Mouse (Mus musculus) retina, adult 2 months (tissue): ENCODE data around the gene Gm10563.

Experiments
- DNase-seq: peaks from one replicate; pipeline ENCODE4 v3.0.0-alpha.2; 2012; ENCODE audit warnings: low read depth, low spot score

Gm10563 gene

GRCm38 (mm10) chr4:155653086-155653450 is 7.9 kb upstream of the Gm10563 start, which contains the start of gene Mmp23:
Gene Mmp23, minus strand, starts transcription at chr4:155653384.
- no peak for DNase-seq

- no peak for DNase-seq
These were observed 7.3 kb upstream of the Gm10563 start for GRCm38 (mm10) chr4:155652283-155653085.

- DNase-seq: no peak
These were observed 6.5 kb upstream of the Gm10563 start for GRCm38 (mm10) chr4:155651553-155652269.

- no peak for DNase-seq
These were observed 4.1 kb upstream of the Gm10563 start for GRCm38 (mm10) chr4:155649355-155649754.

- no peak for DNase-seq
These were observed 513 bp upstream of the Gm10563 start for GRCm38 (mm10) chr4:155645721-155646120.

DNA sequence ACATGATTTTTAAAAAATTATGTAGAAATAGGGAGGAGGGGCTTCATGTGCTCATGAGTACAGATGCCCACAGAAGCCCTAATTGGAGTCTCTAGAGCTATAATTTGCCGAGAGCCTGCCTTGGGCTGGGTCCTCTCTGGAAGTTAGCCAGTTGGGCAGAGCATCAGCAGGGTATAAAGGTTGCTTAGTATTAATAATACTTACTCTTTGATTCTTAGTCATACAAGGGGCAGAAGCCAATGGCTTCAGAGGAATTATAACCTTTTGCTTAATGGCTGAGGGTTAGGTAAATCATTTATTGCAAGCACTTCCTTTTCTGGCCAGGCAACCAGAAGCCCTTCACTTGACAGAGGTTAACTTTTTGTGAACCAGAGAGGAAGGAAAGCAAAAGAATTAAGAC is 1.7 kb downstream of the Gm10563 start:
- no peak for DNase-seq

DNA sequence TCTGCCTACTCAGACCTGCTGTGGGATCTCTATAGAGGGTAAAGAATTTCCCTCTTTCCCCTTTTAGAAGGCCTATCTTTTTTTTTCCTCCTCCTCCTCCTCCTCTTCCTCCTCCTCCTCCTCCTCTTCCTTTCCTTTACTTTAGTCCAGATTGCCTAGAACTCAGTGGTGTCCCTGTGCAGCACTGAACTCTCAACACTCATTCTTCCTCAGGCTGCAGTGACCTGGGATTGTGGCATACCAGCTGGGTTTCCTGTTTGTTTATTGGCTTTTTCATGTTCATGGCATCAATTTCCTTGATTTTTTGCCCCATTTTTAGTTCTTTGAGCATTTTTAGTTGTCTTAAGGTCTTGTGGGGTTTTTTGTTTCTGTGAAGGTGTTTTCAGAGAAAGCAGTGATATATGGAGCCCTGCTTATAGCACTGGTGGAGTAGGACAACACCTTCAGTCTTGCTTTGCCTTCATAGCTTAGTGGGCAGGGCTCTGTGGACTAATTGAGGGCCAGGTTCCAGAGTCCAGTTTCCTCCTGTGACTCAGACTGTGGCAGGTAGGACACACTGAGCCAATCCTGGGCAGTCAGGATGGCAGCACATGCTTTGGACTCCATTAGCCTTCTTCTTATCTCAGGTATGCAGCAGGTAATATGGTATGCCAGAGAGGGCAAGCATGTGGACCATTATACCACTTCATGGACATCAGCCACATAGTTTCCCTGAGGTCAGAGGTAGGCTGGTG is 9.3 kb downstream of the Gm10563 start:
- no peak for DNase-seq

DNA sequence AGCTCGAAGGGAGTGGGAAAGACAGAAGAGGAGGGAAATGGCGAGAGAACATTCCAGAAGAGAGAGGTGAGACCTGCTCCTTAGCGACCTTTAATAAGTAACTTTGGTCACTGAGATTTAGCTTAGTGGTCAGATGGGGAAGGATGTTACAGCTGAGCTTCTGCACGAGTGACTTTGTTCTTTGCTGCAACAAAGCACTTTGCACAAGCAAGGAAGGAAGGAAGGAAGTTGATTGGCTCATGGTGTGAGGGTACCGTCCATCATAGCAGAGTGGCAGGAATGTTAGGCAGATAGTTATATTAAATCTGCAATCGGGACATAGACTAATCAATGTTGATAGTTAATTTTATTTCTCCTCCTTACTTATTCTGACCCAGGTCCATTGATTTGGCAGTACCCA is 14.9 kb downstream of the Gm10563 start:
- no peak for DNase-seq

GRCm38 (mm10) chr4:155624338-155625291 is 20.6 kb downstream of the Gm10563 start, which contains the start of gene Cdk11b:
Gene Cdk11b, plus strand, starts transcription at chr4:155624854.
- DNase-seq: peak; percentile 94

GRCm38 (mm10) chr4:155618321-155618720 is 26.9 kb downstream of the Gm10563 start:
- DNase-seq: no peak

- no peak for DNase-seq
These were observed 31.9 kb downstream of the Gm10563 start for GRCm38 (mm10) chr4:155613264-155613663.

DNA sequence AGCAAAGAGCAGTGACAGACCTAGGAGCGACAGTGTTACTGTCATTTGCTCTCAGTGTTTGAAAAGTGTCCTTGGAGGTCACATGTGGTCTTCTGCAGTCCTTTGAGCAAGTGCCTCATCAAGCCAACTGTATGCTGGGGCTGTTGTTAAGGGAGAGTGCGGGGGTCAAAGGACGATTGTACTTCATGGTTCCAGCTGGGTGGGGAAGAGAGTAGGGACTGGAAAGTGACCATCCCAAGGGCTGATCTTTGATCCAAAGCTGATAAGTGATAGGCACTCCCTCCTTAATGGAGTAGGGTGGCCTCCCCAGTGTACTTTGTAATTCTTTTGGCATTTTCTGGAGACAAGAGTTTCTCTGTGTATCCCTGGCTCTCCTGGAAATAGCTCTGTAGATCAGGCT is 33.3 kb downstream of the Gm10563 start:
- no peak for DNase-seq

- no peak for DNase-seq
These were observed 38.4 kb downstream of the Gm10563 start for GRCm38 (mm10) chr4:155606825-155607224.

GRCm38 (mm10) chr4:155605132-155605531 is 40.1 kb downstream of the Gm10563 start:
- no peak for DNase-seq

GRCm38 (mm10) chr4:155603801-155604200 is 41.4 kb downstream of the Gm10563 start:
- no peak for DNase-seq

GRCm38 (mm10) chr4:155602753-155603152 is 42.5 kb downstream of the Gm10563 start:
- no peak for DNase-seq

DNA sequence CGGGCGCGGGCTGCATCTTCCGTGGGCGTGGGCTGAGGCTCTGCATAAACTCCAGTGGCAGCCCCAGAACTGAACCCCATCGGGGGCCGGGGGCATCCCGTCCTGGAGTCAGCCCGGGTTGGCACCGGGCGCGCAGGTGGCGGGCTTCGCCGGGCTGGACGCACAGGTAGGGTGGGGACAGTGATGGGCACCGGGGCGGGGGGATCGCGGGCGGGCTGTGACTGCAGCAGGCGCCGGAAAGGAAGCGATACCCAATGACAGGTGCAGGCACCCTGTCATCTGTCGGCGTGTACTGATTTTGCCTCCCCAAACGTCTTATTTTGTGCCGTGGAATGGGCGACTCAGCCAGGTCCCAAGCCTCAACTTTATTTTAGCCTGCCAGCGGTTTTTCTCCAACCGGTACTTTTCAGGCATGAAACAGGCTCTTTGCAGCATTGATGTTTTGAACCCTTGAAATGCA is 43.2 kb downstream of the Gm10563 start:
- DNase-seq: no peak

GRCm38 (mm10) chr4:155601091-155601996 is 43.9 kb downstream of the Gm10563 start, which contains the start of gene Slc35e2:
Gene Slc35e2, plus strand, starts transcription at chr4:155601416.
- DNase-seq: peak; percentile 93

DNA sequence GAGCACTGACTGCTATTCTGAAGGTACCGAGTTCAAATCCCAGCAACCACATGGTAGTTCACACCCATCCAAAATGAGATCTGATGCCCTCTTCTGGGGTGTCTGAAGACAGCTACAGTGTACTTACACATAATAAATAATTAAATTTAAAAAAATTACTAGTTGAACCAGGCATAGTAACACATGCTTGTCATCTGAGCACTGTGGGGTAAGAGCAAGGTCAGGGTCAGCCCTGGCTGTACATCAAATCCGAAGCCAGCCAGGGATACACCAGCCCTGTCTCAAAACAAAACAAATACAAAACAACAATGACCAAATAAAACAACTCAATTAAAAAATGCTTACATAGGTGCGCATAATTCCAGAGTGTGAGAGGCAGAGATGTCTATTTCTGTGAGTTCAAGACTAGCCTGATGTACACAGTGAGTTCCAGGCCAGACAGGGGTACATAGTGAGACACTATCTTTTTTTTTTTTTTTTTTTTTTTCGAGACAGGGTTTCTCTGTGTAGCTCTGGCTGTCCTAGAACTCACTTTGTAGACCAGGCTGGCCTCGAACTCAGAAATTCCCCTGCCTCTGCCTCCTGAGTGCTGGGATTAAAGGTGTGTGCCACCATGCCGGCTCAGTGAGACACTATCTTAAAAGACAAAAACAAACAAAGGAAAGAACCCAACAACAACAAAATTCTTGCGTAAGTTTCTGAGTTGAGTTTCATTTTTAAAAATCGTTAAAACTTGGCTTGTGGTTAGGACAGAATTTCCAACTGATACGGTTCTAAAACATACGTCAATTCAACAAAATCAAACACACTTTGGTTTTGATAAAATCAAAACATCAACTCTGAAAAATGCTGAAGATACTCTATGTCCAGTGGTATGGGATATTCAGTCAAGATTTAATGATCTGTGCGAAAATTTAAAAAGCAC is 45.0 kb downstream of the Gm10563 start:
- no peak for DNase-seq
